Mouse (Mus musculus): ENCODE measurements around the gene Olfr671. TPM values are rescaled to one million over a fixed set of nuclear protein-coding genes. Genes with fewer than 3 reads are reported as not detected.

The Olfr671 gene
- total RNA-seq (2023; ENCODE audit: inconsistent age): not detected in 4 replicates

GRCm38 (mm10) chr7:104979026-104979425, at the start of gene Olfr671:
Gene Olfr671 (minus strand): TSS chr7:104979126.

DNA sequence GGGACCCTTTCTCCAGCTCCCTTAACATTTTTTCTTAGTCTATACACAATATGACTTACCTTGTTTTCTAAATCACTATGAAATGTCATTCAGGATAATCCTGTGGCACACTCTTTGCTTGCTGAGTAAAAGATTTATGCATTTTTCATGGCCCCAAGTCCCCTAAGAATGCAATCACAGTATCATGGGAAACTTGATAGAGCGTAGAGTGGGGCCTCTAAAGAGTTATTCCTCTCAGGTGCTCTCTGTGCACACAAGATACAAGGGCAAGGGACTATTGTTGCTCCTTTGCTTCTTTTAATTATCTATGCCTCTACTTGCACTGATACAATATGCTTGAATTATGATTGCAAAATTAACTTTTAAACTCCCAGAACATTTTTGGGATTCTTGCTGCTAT, 49.4 kb upstream of the Olfr671 start, which contains the start of gene Olfr675:
TSS of gene Olfr675 (minus strand) at position 101 of the 400 bp plus-strand sequence.

DNA sequence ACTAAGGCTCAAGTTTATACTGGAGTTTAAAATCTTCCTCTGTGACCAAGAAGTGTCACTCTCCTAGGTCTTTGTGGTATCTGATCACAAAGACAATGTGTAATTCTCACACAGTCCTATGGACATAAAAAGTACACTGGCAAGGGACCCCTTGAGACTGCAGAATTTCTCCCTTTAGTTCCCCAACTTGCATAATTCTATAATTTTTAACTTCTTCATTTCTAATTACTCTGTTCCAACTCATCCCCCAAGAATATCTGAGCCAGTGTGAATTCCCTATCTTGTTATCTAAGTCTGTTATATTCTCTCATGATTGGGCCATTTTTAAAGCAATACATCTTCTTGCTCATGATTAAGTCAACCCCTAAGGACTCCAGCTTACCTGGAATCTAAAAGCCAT, 23.0 kb upstream of the Olfr671 start, which contains the start of gene Olfr672:
TSS of gene Olfr672 (minus strand) at position 101 of the 400 bp plus-strand sequence.

GRCm38 (mm10) chr7:104962520-104962919, 16.4 kb downstream of the Olfr671 start, which contains the start of gene Olfr670:
Gene Olfr670 (minus strand): TSS chr7:104962620.

GRCm38 (mm10) chr7:104933940-104934339, 45.0 kb downstream of the Olfr671 start, which contains the start of gene Olfr669:
Gene Olfr669 (plus strand): TSS chr7:104934240.

GRCm38 (mm10) chr7:104927957-104928356, 51.0 kb downstream of the Olfr671 start, which contains the start of gene Olfr668:
Gene Olfr668 (minus strand): TSS chr7:104928057.

Other genes starting within 250 kb of the Olfr671 start
- gene Usp17le, start 201.7 kb downstream of the Olfr671 start, total RNA-seq (2023; ENCODE audit: inconsistent age): not detected in 4 replicates
- not detected in 4 replicates for gene Usp17lb, start 136.5 kb downstream of the Olfr671 start, total RNA-seq (2023; ENCODE audit: inconsistent age)
- gene Usp17la, start 122.1 kb downstream of the Olfr671 start, total RNA-seq (2023; ENCODE audit: inconsistent age): not detected in 4 replicates
- not detected in 4 replicates for gene Olfr665, start 101.1 kb downstream of the Olfr671 start, total RNA-seq (2023; ENCODE audit: inconsistent age)
- gene Olfr666, start 83.2 kb downstream of the Olfr671 start, total RNA-seq (2023; ENCODE audit: inconsistent age): not detected in 4 replicates
- gene Olfr667, start 57.6 kb downstream of the Olfr671 start, total RNA-seq (2023; ENCODE audit: inconsistent age): not detected in 4 replicates
- not detected in 4 replicates for gene Olfr668, start 51.1 kb downstream of the Olfr671 start, total RNA-seq (2023; ENCODE audit: inconsistent age)
- gene Olfr669, start 44.9 kb downstream of the Olfr671 start, total RNA-seq (2023; ENCODE audit: inconsistent age): not detected in 4 replicates
- gene Olfr670, start 16.5 kb downstream of the Olfr671 start, total RNA-seq (2023; ENCODE audit: inconsistent age): not detected in 4 replicates
- gene Olfr672, start 22.9 kb upstream of the Olfr671 start, total RNA-seq (2023; ENCODE audit: inconsistent age): not detected in 4 replicates
- not detected in 4 replicates for gene Olfr675, start 49.3 kb upstream of the Olfr671 start, total RNA-seq (2023; ENCODE audit: inconsistent age)
- gene Olfr676, start 53.6 kb upstream of the Olfr671 start, total RNA-seq (2023; ENCODE audit: inconsistent age): not detected in 4 replicates
- not detected in 4 replicates for gene Olfr677, start 72.2 kb upstream of the Olfr671 start, total RNA-seq (2023; ENCODE audit: inconsistent age)
- not detected in 4 replicates for gene Olfr678, start 85.3 kb upstream of the Olfr671 start, total RNA-seq (2023; ENCODE audit: inconsistent age)
- not detected in 4 replicates for gene Olfr679, start 102.1 kb upstream of the Olfr671 start, total RNA-seq (2023; ENCODE audit: inconsistent age)
- gene Olfr680-ps1, start 113.7 kb upstream of the Olfr671 start, total RNA-seq (2023; ENCODE audit: inconsistent age): not detected in 4 replicates
- not detected in 4 replicates for gene Olfr681, start 137.7 kb upstream of the Olfr671 start, total RNA-seq (2023; ENCODE audit: inconsistent age)
- not detected in 4 replicates for gene Olfr683, start 167.9 kb upstream of the Olfr671 start, total RNA-seq (2023; ENCODE audit: inconsistent age)
- gene Olfr684, start 184.5 kb upstream of the Olfr671 start, total RNA-seq (2023; ENCODE audit: inconsistent age): not detected in 4 replicates
- not detected in 4 replicates for gene Olfr685, start 206.9 kb upstream of the Olfr671 start, total RNA-seq (2023; ENCODE audit: inconsistent age)
- not detected in 4 replicates for gene Olfr686, start 228.4 kb upstream of the Olfr671 start, total RNA-seq (2023; ENCODE audit: inconsistent age)